24 mouse cellular contexts compared by ENCODE assay signal in the genomic region with DNA sequence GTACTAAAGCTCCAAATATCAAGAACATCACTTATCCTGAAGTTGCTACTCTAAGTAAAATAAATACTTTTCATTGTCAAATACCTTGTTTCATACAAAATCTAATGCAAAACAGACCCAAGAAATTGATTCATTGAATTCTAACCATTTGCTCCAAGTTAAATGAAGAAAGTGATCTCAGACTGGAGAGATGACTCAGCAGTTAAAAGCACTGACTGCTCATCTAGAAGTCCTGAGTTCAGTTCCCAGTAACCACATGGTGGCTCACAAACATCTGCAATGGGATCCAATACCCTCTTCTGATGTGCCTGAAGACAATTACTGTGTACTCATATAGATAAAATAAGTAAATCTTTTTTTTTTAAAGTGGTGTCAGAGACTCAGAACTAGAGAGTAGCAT. TPM values are rescaled to one million over a fixed set of nuclear protein-coding genes. Genes with fewer than 3 reads are reported as not detected.
DNase-seq lines count a peak whose midpoint lies in the region; TF ChIP-seq lines count a peak whose summit lies in the region.
"Had no signal": no experiment of that assay in that cellular context is flagged by ENCODE, and none has a peak within 500 bp of the region (broad histone marks: within the 10 kb centered on the region; RNA-seq: fewer than 3 reads in every experiment).

No protein-coding gene starts in this region.

- peaks cover 28% of the 10 kb centered on the region for H3K79me2 ChIP-seq in MEL (ENCODE audit: control insufficient read depth, insufficient read depth, low read length, poor library complexity)

- no peak for TF ChIP-seq EP300 in MEL (IDR thresholded peaks at IDR 0.05; ENCODE audit: low read depth in 1 of 2, low read length in 2 of 2)

- peaks cover 21 to 42% of the 10 kb centered on the region in 2 experiments for H3K36me3 ChIP-seq in MEL (ENCODE audit: control insufficient read depth in 1 of 2, insufficient read depth in 2 of 2, low read length in 2 of 2)
- H3K36me3 ChIP-seq: intestine, embryonic 15.5 days had no signal

- no peak for TF ChIP-seq RAD21 in MEL (IDR thresholded peaks at IDR 0.05; ENCODE audit: low read depth, low read length)

- H3K27me3 ChIP-seq in MEL (ENCODE audit: control insufficient read depth in 1 of 2, insufficient read depth in 2 of 2, low read length in 2 of 2) = no peaks in the 10 kb centered on the region
- H3K27me3 ChIP-seq: forebrain, embryonic 13.5 days; heart, embryonic 12.5 days; heart, embryonic 15.5 days; hindbrain, embryonic 13.5 days; intestine, embryonic 15.5 days had no signal

- H3K4me1 ChIP-seq in MEL (ENCODE audit: control insufficient read depth in 1 of 2, insufficient read depth in 2 of 2, low read length in 2 of 2) = peaks cover 0 to 3% of the 10 kb centered on the region in 2 experiments; a peak in 2 of 4 replicates
- H3K4me1 ChIP-seq: forebrain, embryonic 10.5 days; forebrain, embryonic 13.5 days; heart, embryonic 12.5 days; heart, embryonic 15.5 days; hindbrain, embryonic 10.5 days; hindbrain, embryonic 13.5 days; intestine, embryonic 15.5 days had no signal

- H3K9ac ChIP-seq in MEL (ENCODE audit: control insufficient read depth, low read depth, low read length, poor library complexity, severe bottlenecking) = no peak overlapping the region
- H3K9ac ChIP-seq: forebrain, embryonic 13.5 days; heart, embryonic 12.5 days; heart, embryonic 15.5 days; hindbrain, embryonic 13.5 days; intestine, embryonic 15.5 days had no signal

- TF ChIP-seq CTCF in MEL (IDR thresholded peaks at IDR 0.05 in 2 of 3, conservative IDR thresholded peaks at IDR 0.05 in 1 of 3; ENCODE audit: control insufficient read depth in 1 of 3, insufficient read depth in 1 of 3, low read depth in 2 of 3, low read length in 3 of 3, poor library complexity in 1 of 3, severe bottlenecking in 1 of 3) = no peak

- H3K27ac ChIP-seq in MEL (ENCODE audit: control insufficient read depth, low read depth, low read length) = no peak overlapping the region
- H3K27ac ChIP-seq: forebrain, embryonic 10.5 days; forebrain, embryonic 13.5 days; heart, embryonic 15.5 days; hindbrain, embryonic 10.5 days; hindbrain, embryonic 13.5 days; intestine, embryonic 15.5 days had no signal

- no peak overlapping the region for H3K4me3 ChIP-seq in MEL (ENCODE audit: control insufficient read depth in 1 of 2, insufficient read depth in 1 of 2, low read depth in 2 of 2, low read length in 2 of 2)
- H3K4me3 ChIP-seq: forebrain, embryonic 10.5 days; forebrain, embryonic 13.5 days; heart, embryonic 12.5 days; heart, embryonic 15.5 days; hindbrain, embryonic 10.5 days; hindbrain, embryonic 13.5 days; intestine, embryonic 15.5 days had no signal

- no peaks in the 10 kb centered on the region for H3K9me3 ChIP-seq in MEL (replicated peaks; ENCODE audit: insufficient read depth, low read length)
- H3K9me3 ChIP-seq: forebrain, embryonic 10.5 days; forebrain, embryonic 13.5 days; heart, embryonic 12.5 days; heart, embryonic 15.5 days; hindbrain, embryonic 10.5 days; hindbrain, embryonic 13.5 days; intestine, embryonic 15.5 days had no signal

- DNase-seq in 3T3-L1 (ENCODE audit: low read depth, low spot score) (peak; percentile 57), A20 (ENCODE audit: low read depth, low spot score) (peak; percentile 19), MEL (ENCODE audit: low read depth, low spot score) (peak; percentile 33)
- DNase-seq in lung, postnatal 4 days = no peak
- DNase-seq in layer of hippocampus, adult 11-12 months (ENCODE audit: low spot score) = no peak
- no peak for DNase-seq in adrenal gland, adult 8-10 months
- DNase-seq: adrenal gland, adult 2 months; adrenal gland, postnatal 25 days; B cell, adult 2 months; cerebellum, adult 18-20 months; cerebellum, adult 9-10 months; cerebellum, postnatal 14 days; gastrocnemius, postnatal 14 days; heart, adult 18-20 months; heart, postnatal 10 days; heart, postnatal 36 days; kidney, adult 11 months had no signal

- no peak for TF ChIP-seq POLR2A in MEL (IDR thresholded peaks at IDR 0.05; ENCODE audit: control insufficient read depth in 1 of 2, insufficient read depth in 1 of 2, low read depth in 1 of 2, low read length in 2 of 2, poor library complexity in 1 of 2)

TF ChIP-seq in MEL, 35 proteins besides CTCF, POLR2A, EP300 and RAD21:
- no peak for TF ChIP-seq MEF2A (IDR thresholded peaks at IDR 0.05; ENCODE audit: extremely low read depth, insufficient replicate concordance, low read depth, low read length, poor library complexity, severe bottlenecking)
- no peak for TF ChIP-seq BHLHE40 (IDR thresholded peaks at IDR 0.05; ENCODE audit: borderline replicate concordance, low read depth, low read length)
- TF ChIP-seq NRF1 (IDR thresholded peaks at IDR 0.05; ENCODE audit: insufficient read depth, low read depth, low read length, poor library complexity, severe bottlenecking) = no peak
- no peak for TF ChIP-seq ZNF384 (IDR thresholded peaks at IDR 0.05; ENCODE audit: low read depth, low read length)
- TF ChIP-seq UBTF (IDR thresholded peaks at IDR 0.05; ENCODE audit: borderline replicate concordance, insufficient read depth, low read depth, low read length) = no peak
- TF ChIP-seq MAX (IDR thresholded peaks at IDR 0.05; ENCODE audit: low read length) = no peak
- no peak for TF ChIP-seq ELF1 (IDR thresholded peaks at IDR 0.05; ENCODE audit: low read depth, low read length)
- TF ChIP-seq SIN3A (IDR thresholded peaks at IDR 0.05; ENCODE audit: low read length) = no peak
- TF ChIP-seq USF2 (IDR thresholded peaks at IDR 0.05; ENCODE audit: borderline replicate concordance in 1 of 2, insufficient read depth in 1 of 2, low read depth in 1 of 2, low read length in 2 of 2) = no peak
- TF ChIP-seq ETS1 (IDR thresholded peaks at IDR 0.05; ENCODE audit: low read depth, low read length) = no peak
- TF ChIP-seq RCOR1 (IDR thresholded peaks at IDR 0.05; ENCODE audit: low read depth, low read length) = no peak
- no peak for TF ChIP-seq MAFK (IDR thresholded peaks at IDR 0.05; ENCODE audit: borderline replicate concordance, low read depth, low read length)
TF ChIP-seq in MEL: peak in this region for 0.

RNA-seq across cellular contexts. Expression of a gene that starts 15.0 kb away (rescaled TPM):
- total RNA-seq in MEL (2012; rRNA removed) = 2.5 and 3.2 TPM in 2 replicates
- 1 to 10 TPM in 1 of 2 experiments, not detected in 1; 8.2 TPM for polyA plus RNA-seq in MEL (2012; ENCODE audit: insufficient read depth in 1 of 2, insufficient read length in 2 of 2, low read depth in 1 of 2, low replicate concordance in 2 of 2, missing spikeins in 1 of 2)
- 1 to 10 TPM; 1.1 to 3.6 (median 2.3) TPM for total RNA-seq in adrenal gland, adult 8-10 months (2022)
- polyA plus RNA-seq: adrenal gland, adult 2 months had no signal

RNA-seq across cellular contexts. Expression of a gene that starts 15.5 kb away (rescaled TPM):
- 31.6 and 32.3 TPM in 2 replicates for total RNA-seq in MEL (2012; rRNA removed)
- polyA plus RNA-seq in MEL (2012; ENCODE audit: insufficient read depth in 1 of 2, insufficient read length in 2 of 2, low read depth in 1 of 2, low replicate concordance in 2 of 2, missing spikeins in 1 of 2) = 100 to 1,000 TPM in 1 of 2 experiments, 10 to 100 TPM in 1; 51.7 to 148 TPM
- total RNA-seq in adrenal gland, adult 8-10 months (2022) = 10 to 100 TPM; 70.3 to 80.8 (median 71.4) TPM

RNA-seq across cellular contexts. Expression of a gene that starts 15.6 kb away (rescaled TPM):
- total RNA-seq in MEL (2012; rRNA removed) = 9.9 and 12.9 TPM in 2 replicates
- polyA plus RNA-seq in MEL (2012; ENCODE audit: insufficient read depth in 1 of 2, insufficient read length in 2 of 2, low read depth in 1 of 2, low replicate concordance in 2 of 2, missing spikeins in 1 of 2) = 10 to 100 TPM in 1 of 2 experiments, not detected in 1; 12.3 TPM
- 1 to 10 TPM; 2.1 to 5.8 (median 3.9) TPM for total RNA-seq in adrenal gland, adult 8-10 months (2022)

Comparison
In these comparisons a context has a peak if more than half of its experiments do, and no peak if none do; other contexts are left out.
1. DNase-seq: peak in 3T3-L1 (single experiment), A20 (single experiment) and MEL (single experiment); none in lung, postnatal 4 days (0 of 2), layer of hippocampus, adult 11-12 months (single experiment) and adrenal gland, adult 8-10 months (single experiment).